Mouse (Mus musculus): ENCODE data around the gene Gtpbp3.

Gtpbp3 gene

GRCm38 (mm10) chr8:71487691-71488445, at the start of gene Gtpbp3:
Gene Gtpbp3 (plus strand): TSS chr8:71488103.
- DNase-seq, result peak; percentile 88

DNA sequence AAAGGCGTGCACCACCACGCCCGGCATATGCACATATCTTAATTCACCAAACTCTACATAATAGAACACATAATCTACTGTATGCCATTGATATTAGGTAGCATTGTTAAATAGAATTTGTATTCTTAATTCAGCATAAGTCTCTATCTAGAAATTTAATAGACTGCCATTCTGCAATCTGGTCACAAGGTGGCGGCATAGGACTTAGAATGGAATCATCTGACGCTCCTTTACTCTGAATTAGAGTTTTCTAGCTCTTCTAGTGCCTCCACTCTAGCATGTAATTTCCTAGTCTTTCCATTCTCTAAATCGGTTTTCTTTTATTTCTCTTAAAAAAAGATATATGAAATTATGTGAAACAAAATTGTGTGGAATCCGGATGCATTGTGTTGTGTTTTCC, 46.5 kb upstream of the Gtpbp3 start:
- peak; percentile 71 for DNase-seq

DNA sequence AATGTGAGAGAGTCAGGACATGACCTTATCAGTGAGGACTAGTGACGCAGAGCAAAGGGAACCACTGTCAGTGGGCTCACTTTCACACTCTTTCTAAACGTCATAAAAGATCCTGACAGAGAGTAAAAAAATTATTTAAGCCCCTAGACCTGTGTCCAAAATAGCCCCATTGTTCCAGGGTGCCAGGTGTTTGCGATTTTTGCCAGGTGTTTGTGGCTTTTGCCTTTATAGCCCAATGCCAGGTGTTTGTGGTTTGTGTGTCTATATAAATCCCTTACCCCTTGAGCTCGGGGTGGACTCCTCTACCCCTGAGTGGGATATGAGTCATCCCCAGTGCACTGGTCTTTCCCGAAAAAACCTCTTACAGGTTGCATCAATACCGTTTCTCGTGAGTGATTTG, 42.8 kb upstream of the Gtpbp3 start:
- no peak for DNase-seq

GRCm38 (mm10) chr8:71451337-71451736, 36.6 kb upstream of the Gtpbp3 start:
- DNase-seq, result no peak

DNA sequence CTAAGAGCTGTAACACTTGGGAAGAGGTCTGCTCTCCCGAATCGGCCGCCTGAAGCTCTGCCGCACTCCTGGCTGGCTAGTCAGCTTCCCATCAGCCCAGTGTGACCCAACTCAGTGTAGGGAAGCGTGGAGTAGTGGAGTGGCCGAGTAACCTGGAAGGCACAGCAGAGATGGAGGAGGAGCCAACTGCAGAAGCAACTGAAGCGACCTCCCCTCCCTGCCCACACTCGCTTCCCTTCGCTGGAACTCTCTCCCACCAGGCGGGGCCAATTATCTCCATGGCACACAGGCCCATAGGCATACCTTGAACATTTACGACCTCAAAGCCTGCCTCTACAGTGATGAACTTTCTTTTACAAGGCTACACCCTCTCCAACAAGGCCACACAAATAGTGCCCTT, 36.1 kb upstream of the Gtpbp3 start:
- peak; percentile 7 for DNase-seq

DNA sequence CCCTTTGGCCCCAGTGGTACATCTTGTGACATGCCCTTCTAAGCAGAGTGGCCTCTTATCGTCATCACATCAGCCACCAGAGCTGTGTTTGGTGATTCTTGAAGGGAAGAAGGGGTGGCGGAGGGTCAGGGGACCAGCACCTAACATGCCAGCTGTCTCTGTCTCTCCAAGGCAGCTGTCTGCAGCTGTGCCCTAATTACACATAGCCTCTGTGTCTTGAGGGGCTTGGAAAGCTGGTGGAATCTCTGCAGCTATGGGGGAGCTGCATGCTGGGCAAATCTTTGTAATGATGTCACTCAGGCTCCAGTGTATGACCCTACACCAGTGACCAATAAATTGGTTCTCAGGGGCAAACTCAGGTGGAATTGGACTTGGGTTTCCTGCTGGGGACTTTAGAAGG, 35.2 kb upstream of the Gtpbp3 start:
- DNase-seq, result peak; percentile 11

GRCm38 (mm10) chr8:71454668-71455067, 33.2 kb upstream of the Gtpbp3 start:
- peak; percentile 12 for DNase-seq

- peak; percentile 38 for DNase-seq
Observed at GRCm38 (mm10) chr8:71456906-71457305, 31.0 kb upstream of the Gtpbp3 start.

DNA sequence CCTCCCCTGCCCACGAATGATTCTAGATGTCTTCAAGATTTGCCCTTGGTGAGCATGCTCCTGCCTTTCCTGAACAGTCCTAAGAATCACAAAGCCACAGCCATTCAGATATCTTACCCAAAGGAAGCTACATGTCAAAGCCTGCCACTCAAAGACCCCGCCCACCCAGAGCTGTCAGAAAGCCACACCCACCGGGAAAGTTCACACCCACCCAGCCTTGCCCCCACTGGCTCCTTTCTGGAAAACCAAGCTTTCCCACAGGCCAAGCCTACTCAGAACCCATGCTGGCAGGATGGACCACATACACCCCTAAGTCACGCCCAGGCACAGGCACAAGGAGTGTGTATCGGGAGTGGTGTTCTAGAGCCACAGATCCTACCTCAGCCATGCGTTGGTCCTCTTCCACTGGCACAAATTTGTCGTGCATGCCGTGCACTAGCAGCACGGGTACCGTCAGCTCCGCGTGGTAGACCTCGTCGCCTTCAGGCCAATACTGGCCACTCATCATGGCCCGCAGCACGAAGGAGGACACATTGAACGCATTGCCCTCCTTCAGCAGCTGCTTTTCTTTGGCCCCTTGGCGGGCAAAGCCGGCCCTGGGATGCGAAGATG, 30.1 kb upstream of the Gtpbp3 start:
- DNase-seq, result peak; percentile 28

DNA sequence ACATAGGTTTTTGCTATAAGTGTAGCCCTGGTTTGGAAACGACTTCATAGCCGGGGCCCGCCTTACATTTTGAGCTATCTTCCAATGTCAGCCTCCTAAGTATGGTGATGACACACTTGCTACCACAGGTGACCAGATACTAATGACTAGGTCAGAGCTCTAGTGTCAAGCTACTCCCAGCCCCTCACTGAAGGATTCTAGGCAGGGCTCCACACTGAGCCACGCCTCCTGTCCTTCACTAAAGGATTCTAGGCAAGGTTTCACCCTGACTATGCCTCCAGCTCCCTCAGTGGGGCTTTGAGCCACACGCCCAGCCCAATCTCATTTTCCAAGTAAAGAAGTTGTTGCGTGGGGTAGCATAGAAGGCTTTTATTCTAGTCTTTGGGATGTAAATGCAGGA, 27.2 kb upstream of the Gtpbp3 start:
- DNase-seq, result peak; percentile 12

DNA sequence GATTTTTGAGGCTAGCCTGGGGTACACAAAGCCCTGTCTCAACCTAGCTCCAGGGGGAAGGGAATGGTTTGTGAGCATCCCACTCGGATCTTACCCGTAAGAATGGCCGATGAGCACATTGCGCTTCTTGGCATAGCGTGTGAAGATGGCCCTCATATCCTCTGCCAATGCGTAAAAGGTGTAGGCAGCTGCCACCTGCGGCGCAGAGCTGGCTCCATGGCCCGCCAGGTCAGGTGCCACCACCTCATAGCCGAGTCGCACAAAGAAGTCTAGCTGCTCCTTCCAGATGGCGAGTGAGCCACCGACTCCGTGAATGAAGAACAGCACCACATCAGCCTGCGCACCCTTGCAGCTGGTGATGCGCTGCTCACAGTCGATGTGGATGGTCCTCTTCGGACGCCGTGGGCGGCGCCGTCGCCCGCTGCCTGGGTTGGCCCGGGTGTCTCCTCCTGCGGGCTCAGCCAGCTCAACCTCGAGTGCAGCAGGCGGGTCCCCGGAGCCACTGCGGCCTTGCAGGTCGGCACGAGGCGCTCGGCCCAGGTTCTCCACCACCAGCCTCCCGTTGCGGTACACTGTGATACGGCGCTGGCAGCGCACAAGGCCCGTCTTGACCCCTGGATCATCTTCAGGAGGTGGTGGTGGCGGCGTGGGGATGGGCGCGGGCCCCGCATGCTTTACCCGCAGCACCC, 26.6 kb upstream of the Gtpbp3 start:
- DNase-seq, result peak; percentile 50

DNA sequence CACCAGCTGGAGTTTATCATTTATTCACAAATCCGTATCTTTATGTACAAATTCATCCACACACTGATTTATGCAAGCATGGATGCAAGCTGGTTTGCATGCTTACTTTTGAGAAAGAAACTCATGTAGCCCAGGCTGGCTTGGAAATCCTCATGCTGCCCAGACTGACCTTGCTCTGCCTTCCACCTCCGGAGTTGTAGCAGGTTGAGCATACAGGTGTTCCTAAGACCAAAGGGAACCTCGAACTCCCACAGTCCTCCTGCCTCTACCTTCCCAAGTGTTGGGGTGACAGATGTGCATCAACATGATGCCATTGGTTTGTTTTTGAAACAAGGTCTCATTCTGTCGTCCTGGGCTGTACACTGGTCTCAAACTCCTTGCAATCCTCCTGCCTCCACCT, 25.7 kb upstream of the Gtpbp3 start:
- DNase-seq, result no peak

DNA sequence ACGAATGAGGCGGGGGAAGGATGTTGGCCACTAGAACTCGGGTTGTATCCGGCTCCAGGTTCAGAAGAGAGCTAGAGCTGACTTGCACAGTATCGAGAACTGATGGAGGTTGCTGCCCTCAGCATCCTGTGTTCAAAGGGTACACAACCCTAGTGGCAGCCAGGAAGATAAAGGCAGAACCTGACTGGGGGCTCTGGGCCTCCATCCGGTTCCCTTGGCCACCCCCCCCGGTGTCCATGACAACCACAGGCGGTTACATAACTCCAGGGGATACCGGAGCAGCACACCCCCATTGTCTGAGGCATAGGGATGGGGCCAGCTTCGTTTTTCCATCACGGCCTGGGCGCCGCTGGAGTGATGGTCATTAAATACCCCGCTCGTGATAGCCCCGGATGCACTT, 25.1 kb upstream of the Gtpbp3 start:
- DNase-seq, result peak; percentile 87

DNA sequence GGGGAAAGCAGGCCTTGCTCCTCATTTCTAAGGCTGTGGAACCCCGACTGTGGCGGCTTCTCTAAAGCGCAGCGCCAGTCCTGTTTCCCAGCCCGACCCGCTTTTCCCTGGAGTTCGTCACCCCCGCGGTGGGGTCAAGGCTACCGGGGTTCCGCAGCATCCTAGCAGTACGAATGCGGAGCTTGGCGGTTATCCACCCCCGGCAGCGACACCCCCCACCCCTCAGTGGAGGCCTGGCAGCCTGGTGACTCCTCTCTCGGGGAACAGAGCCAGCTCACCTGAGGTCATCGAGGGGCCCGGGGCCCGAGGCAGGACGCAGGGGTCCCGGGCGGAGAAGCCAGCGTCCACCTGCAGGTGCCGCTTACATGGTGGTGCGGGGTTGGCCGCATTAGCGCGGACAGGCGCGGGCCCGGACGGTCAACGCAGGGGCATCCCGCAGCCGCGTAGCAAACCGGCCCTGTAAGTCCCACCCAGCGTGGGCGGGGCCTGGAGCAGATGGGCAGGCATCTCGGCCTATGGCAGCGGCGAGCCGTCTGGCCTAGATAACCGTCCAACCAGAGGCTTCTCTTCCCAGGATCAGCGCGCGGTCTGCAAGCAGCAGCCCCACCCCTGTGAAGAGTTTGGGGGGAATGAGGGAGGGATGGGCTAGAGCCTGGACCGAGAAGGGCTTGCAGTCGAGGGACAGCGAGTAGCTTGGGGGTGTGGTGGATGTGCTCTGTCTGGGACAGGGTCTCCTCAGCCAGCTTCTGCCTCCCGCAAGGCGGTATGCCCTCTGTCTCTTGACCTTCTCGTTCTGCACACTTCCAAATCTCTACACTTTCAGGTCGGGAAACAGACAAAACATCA, 24.5 kb upstream of the Gtpbp3 start, which contains the start of gene Abhd8:
TSS of gene Abhd8 (minus strand) at position 468 of the 846 bp plus-strand sequence.
- DNase-seq, result peak; percentile 98

DNA sequence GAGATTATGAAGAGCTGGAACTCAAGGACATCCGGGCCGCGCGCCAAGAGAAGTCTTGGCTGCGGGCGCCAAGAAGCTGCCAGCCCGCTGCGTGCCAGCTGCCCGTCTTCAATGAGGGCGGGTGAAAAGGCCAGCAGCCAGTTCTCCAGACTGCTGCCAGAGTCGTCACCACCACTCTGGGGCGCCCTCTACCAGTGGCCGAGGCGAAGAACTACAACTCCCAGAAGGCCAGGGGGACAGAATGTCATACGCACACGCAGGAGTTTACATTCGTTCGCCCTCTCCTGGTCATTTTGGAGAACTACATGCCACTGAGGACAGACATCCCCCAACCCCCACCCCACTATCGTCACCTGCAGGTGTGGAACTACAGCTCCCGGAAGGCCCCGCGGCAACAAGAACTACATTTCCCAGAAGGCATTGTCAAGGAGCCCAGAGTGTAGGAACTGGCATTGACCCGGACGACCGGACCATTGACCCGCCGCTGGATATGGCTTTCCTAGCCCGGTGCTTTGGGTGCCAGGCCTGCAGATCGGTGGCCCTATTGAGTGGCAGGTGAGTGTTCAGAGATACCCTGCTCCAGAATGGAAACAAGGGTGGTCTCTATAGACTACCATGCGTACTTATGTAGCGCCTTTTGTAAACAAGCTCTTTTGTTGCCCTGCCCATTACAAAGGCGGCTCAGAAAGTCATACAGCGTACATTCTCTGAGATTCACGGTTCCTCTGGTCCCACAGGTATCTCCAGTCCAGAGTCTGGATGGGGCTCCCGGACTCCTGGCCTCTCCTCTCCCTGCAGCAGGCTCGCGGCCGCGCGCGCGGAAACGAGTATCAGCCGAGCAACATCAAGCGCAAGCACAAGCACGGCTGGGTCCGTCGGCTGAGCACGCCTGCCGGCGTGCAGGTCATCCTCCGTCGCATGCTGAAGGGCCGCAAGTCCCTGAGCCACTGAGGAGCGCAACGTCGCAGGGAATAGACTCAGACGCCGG, 23.1 kb upstream of the Gtpbp3 start, which contains the start of gene Mrpl34:
TSS of gene Mrpl34 (plus strand) at position 447 of the 988 bp plus-strand sequence.
- DNase-seq, result peak; percentile 98

GRCm38 (mm10) chr8:71465733-71466132, 22.2 kb upstream of the Gtpbp3 start:
- no peak for DNase-seq

DNA sequence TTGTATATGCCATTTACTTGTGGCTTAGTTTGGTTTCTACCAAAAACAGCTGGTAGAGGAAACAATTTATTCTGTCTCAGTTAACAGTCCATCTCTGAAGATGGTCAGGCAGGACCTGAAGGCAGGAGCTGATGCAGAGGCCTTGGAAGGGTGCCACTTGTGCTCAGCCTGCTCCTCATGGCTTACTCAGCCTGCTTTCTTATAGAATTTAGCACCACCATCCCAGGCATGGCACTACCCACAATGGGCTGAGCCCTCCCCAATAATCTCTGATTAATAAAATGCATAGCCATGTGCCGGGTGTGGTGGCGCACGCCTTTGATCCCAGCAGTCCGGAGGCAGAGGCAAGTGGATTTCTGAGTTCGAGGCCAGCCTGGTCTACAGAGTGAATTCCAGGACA, 21.7 kb upstream of the Gtpbp3 start:
- DNase-seq, result no peak

DNA sequence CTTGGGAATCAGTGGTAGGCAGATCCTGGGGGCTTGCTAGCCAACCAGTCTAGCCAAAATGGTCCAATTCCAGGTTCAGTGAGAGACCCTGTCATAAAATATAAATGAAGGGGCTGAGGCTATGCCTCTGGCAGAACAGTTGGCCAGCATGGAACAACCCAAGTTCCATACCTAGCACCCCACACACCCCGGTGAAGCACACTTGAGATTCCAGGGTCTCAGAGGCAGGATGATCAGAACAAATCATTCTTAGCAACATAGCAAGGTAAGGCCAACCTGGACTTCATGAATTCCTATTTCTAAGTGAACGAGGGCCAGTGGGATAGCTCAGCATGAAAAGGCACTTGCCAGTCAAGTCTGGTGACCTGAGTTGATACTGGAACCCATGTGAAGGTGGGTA, 20.7 kb upstream of the Gtpbp3 start:
- no peak for DNase-seq

GRCm38 (mm10) chr8:71468001-71468400, 19.9 kb upstream of the Gtpbp3 start:
- no peak for DNase-seq

- DNase-seq, result peak; percentile 94
Observed at GRCm38 (mm10) chr8:71468916-71469315, 19.0 kb upstream of the Gtpbp3 start, which contains the start of gene Dda1. Gene Dda1 (plus strand): TSS chr8:71469199.

DNA sequence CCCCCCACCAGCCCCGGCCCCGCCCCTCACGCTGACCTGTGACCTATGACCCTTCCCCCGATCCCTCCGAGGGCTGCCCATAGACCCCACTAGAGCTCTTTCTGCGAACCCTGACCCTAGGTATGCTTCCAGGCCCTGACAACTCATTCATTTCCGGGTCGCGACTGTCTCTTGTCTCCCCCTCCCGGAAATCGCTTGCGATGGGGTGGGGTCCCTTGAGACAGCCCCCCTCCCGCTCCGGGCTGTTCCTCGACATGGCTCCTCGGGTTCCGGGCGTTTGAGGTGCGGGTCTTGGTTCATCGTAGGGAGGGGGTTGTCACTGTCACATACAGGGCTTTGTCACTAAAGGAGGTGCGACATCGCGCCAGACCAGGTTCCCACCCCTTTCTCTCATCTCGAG, 18.5 kb upstream of the Gtpbp3 start:
- peak; percentile 73 for DNase-seq

Data from thymus, postnatal 4 days (tissue).